Mouse (Mus musculus) kidney, adult 9 months (tissue): ENCODE data around the gene Olfr850.

Source experiments
- DNase-seq: peaks from one replicate; pipeline ENCODE4 v3.0.0; 2022

Gene Olfr850

GRCm38 (mm10) chr9:19478148-19478547 lies at the start of gene Olfr850:
TSS of gene Olfr850 (minus strand) at chr9:19478248.
- DNase-seq, result no peak

GRCm38 (mm10) chr9:19492995-19493394 lies 14.9 kb upstream of the Olfr850 start, which contains the start of gene Olfr851:
TSS of gene Olfr851 (plus strand) at chr9:19493295.
- DNase-seq, result no peak

DNA sequence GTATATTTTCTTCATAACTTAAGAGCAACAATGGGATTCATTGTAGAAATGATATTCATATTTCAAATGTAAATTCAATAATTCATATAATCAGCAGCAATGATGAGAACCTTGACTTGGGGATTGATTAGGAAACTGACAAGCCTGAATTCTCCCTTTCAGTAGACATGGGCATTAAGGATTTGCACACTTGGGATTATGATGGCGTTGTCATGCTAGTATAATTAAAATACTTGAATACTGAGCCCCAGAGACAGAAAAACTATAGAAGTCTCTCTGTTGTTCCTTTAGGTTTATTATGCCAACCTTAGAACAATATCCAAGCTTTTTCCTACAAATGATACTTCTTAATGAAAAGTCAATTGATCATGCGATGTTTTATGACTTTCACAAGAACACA lies 38.1 kb downstream of the Olfr850 start, which contains the start of gene Olfr849:
Gene Olfr849, plus strand, starts transcription at position 301 of the 400 bp plus-strand sequence.
- DNase-seq, result no peak
